Mouse (Mus musculus): ENCODE data around the gene Map3k14. TPM values are rescaled to one million over a fixed set of nuclear protein-coding genes. Genes with fewer than 3 reads are reported as not detected.
A peak's percentile ranks its signal among the peaks of the same experiment; 100 is the strongest.

The Map3k14 gene
- total and polyA plus RNA-seq, 3 experiments = 0.39 to 0.99 TPM; not detected in 1

GRCm38 (mm10) chr11:103173771-103174344 is 93.4 kb downstream of the Map3k14 start:
- peaks cover 0 to 16% of the 10 kb centered on the region in 2 experiments; a peak in 2 of 4 replicates for H3K36me3 ChIP-seq (ENCODE audit: control insufficient read depth in 1 of 2, insufficient read depth in 2 of 2, low read length in 2 of 2)
- H3K9me3 ChIP-seq (replicated peaks; ENCODE audit: insufficient read depth, low read length) = no peaks in the 10 kb centered on the region
- DNase-seq (ENCODE audit: low read depth, low spot score) = no peak
- TF ChIP-seq TBP (IDR thresholded peaks at IDR 0.05; ENCODE audit: low read depth, low read length) = no peak
- no peak for TF ChIP-seq GATA1 (IDR thresholded peaks at IDR 0.05; ENCODE audit: low read depth, low read length)
- no peak for TF ChIP-seq ELF1 (IDR thresholded peaks at IDR 0.05; ENCODE audit: low read depth, low read length)
- no peak for TF ChIP-seq MAX (IDR thresholded peaks at IDR 0.05; ENCODE audit: low read length)
- TF ChIP-seq RAD21 (IDR thresholded peaks at IDR 0.05; ENCODE audit: low read depth, low read length) = no peak
- no peak for TF ChIP-seq CHD1 (IDR thresholded peaks at IDR 0.05; ENCODE audit: low read depth, low read length)
- no peak for TF ChIP-seq CTCF (IDR thresholded peaks at IDR 0.05 in 2 of 3, conservative IDR thresholded peaks at IDR 0.05 in 1 of 3; ENCODE audit: control insufficient read depth in 1 of 3, insufficient read depth in 1 of 3, low read depth in 2 of 3, low read length in 3 of 3, poor library complexity in 1 of 3, severe bottlenecking in 1 of 3)
- TF ChIP-seq JUND (IDR thresholded peaks at IDR 0.05; ENCODE audit: low read depth, low read length) = no peak
- TF ChIP-seq ZMIZ1 (IDR thresholded peaks at IDR 0.05; ENCODE audit: low read depth, low read length) = no peak
- TF ChIP-seq SMC3 (IDR thresholded peaks at IDR 0.05; ENCODE audit: low read depth, low read length) = no peak
- no peak overlapping the region for H3K4me3 ChIP-seq (ENCODE audit: control insufficient read depth in 1 of 2, insufficient read depth in 1 of 2, low read depth in 2 of 2, low read length in 2 of 2)
- H3K4me1 ChIP-seq (ENCODE audit: control insufficient read depth in 1 of 2, insufficient read depth in 2 of 2, low read length in 2 of 2) = peaks cover 7 to 31% of the 10 kb centered on the region in 2 experiments; a peak in 3 of 4 replicates
- H3K27me3 ChIP-seq (ENCODE audit: control insufficient read depth in 1 of 2, insufficient read depth in 2 of 2, low read length in 2 of 2) = peaks cover 3 to 12% of the 10 kb centered on the region in 2 experiments; a peak in 3 of 4 replicates
- H3K79me2 ChIP-seq (ENCODE audit: control insufficient read depth, insufficient read depth, low read length, poor library complexity) = no peaks in the 10 kb centered on the region; the same call in 1 of the 2 replicates
- no peak overlapping the region for H3K9ac ChIP-seq (ENCODE audit: control insufficient read depth, low read depth, low read length, poor library complexity, severe bottlenecking)
- H3K27ac ChIP-seq (ENCODE audit: control insufficient read depth, low read depth, low read length) = peak overlapping the region; percentile 74

GRCm38 (mm10) chr11:103173041-103173770 is 94.1 kb downstream of the Map3k14 start:
- TF ChIP-seq NRF1 (IDR thresholded peaks at IDR 0.05; ENCODE audit: insufficient read depth, low read depth, low read length, poor library complexity, severe bottlenecking) = no peak
- no peak for TF ChIP-seq MAZ (IDR thresholded peaks at IDR 0.05; ENCODE audit: low read depth, low read length)
- no peak for TF ChIP-seq POLR2AphosphoS5 (IDR thresholded peaks at IDR 0.05; ENCODE audit: borderline replicate concordance, low read depth, low read length)
- TF ChIP-seq BHLHE40 (IDR thresholded peaks at IDR 0.05; ENCODE audit: borderline replicate concordance, low read depth, low read length) = no peak
- no peak for TF ChIP-seq ZC3H11A (IDR thresholded peaks at IDR 0.05; ENCODE audit: low read depth, low read length)
- TF ChIP-seq KAT2A (conservative IDR thresholded peaks at IDR 0.05; ENCODE audit: low read depth, low read length) = no peak
- TF ChIP-seq MYC (IDR thresholded peaks at IDR 0.05; ENCODE audit: low read depth, low read length) = no peak
- no peak for TF ChIP-seq MAX (IDR thresholded peaks at IDR 0.05; ENCODE audit: low read length)
- TF ChIP-seq MXI1 (IDR thresholded peaks at IDR 0.05; ENCODE audit: low read depth, low read length) = 0 out of 2 replicates have a peak, but pooled peaks have one; percentile 22
- peak; percentile 58 for TF ChIP-seq USF1 (IDR thresholded peaks at IDR 0.05; ENCODE audit: low read depth, low read length)
- TF ChIP-seq CHD1 (IDR thresholded peaks at IDR 0.05; ENCODE audit: low read depth, low read length) = no peak
- peak overlapping the region; percentile 74; the same call in 1 of the 2 replicates for H3K27ac ChIP-seq (ENCODE audit: control insufficient read depth, low read depth, low read length)
- peaks cover 3 to 12% of the 10 kb centered on the region in 2 experiments; a peak in 3 of 4 replicates for H3K27me3 ChIP-seq (ENCODE audit: control insufficient read depth in 1 of 2, insufficient read depth in 2 of 2, low read length in 2 of 2)
- peaks cover 7 to 30% of the 10 kb centered on the region in 2 experiments; a peak in 3 of 4 replicates for H3K4me1 ChIP-seq (ENCODE audit: control insufficient read depth in 1 of 2, insufficient read depth in 2 of 2, low read length in 2 of 2)
- no peak overlapping the region for H3K9ac ChIP-seq (ENCODE audit: control insufficient read depth, low read depth, low read length, poor library complexity, severe bottlenecking)
- no peak overlapping the region for H3K4me3 ChIP-seq (ENCODE audit: control insufficient read depth in 1 of 2, insufficient read depth in 1 of 2, low read depth in 2 of 2, low read length in 2 of 2)
- DNase-seq (ENCODE audit: low read depth, low spot score) = no peak
- H3K36me3 ChIP-seq (ENCODE audit: control insufficient read depth in 1 of 2, insufficient read depth in 2 of 2, low read length in 2 of 2) = peaks cover 0 to 16% of the 10 kb centered on the region in 2 experiments; a peak in 2 of 4 replicates
- no peaks in the 10 kb centered on the region; the same call in 1 of the 2 replicates for H3K79me2 ChIP-seq (ENCODE audit: control insufficient read depth, insufficient read depth, low read length, poor library complexity)
- H3K9me3 ChIP-seq (replicated peaks; ENCODE audit: insufficient read depth, low read length) = no peaks in the 10 kb centered on the region

All from MEL (cell line).